Mouse (Mus musculus): Measurements from ENCODE around the gene Lrrfip1. TPM values are rescaled to one million over a fixed set of nuclear protein-coding genes. Genes with fewer than 3 reads are reported as not detected.

The Lrrfip1 gene
- total RNA-seq, 4 experiments from 2014 or later, result 55.4 to 72.1 (median 61.1) TPM

DNA sequence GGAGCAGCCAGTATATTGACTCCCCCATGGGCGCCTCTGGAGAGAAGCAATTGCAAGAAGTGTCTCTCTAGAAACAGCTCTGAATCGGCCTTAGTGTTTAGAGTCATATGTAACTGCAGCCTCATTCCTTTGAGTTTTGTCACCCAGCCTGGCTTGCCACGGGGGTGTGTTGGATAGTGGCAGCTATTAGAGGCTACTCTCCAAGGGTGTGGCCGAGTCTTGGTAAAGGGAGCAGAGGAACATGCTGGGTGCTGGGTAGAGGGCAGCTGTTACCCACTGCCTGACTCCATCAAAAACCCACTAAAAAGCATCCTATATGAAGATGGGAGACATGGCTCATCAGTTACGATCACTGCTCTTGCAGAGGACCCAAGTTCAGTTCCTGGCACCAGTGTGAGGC is 24.7 kb downstream of the Lrrfip1 start:
- no peak for DNase-seq (ENCODE audit: low spot score)

DNA sequence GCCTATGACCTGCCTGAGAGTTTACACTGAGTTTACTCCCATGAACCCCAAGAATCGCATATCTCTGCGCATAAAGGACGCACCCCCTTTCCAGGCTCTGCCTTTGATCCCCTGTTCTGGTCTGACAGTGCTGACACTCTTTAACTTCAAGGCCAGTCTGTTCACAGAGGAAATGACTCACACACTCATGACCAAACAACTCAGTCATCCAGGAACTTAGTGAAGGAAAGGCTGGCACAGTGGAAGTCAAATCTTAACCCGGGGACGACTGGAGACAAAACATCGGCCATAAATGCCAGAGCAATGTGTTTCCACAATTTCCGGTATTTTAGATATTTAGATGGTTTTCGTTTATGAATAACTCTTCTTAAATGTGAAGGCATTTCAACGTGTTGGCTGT is 25.4 kb downstream of the Lrrfip1 start:
- peak; percentile 80 for DNase-seq (ENCODE audit: low spot score)

DNA sequence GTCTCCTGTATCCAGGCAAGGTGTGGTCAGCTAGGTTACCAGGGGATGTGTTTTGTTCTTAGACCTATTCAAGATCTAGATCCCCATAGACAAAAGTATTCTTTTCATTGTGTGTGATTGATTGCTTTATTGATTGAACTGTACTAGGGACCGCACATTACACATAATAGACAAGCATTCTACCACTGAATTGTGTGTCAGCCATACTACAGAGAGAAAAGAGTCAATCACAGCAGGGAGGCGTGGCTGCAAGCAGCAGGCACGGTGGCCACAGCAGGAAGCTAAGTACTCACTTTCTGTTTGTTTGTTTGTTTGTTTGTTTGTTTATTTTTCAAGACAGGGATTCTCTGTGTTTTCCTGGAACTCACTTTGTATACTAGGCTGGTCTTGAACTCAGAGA is 25.9 kb downstream of the Lrrfip1 start:
- no peak for DNase-seq (ENCODE audit: low spot score)

DNA sequence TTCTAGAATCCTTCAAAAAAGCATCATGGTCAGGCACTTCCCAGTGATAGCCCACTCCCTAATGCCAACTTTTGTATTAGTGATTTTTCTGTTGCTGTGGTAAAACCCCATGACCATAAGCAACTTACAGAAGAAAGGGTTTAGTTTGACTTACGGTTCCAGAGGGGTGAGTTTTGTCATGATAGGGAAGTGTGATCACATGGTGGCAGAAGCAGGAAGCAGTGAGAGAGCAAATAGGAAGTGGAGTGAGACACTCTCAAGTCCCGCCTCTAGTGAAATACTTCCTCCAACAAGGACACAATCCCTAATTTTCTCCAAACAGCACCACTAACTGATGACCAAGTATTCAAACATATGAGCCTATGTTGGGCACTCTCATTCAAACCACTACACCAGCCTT is 28.4 kb downstream of the Lrrfip1 start:
- no peak for DNase-seq (ENCODE audit: low spot score)

DNA sequence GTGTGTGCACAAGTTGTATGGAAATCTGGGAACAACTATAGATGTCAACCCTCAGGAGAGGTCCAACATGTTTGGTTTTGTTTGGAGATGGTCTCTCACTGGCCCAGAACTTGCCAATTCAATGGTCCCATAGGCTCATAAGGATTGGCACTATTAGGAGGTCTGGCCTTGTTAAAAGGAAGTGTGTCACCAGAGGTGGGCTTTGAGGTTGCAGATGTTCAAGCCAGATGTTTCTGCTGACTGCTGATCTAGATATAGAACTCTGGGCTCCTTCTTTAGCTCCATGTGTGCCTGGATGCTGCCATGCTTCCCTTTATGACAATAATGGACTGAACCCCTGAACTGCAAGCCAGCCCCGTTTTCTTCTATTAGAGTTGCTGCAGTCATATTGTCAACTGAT is 31.8 kb downstream of the Lrrfip1 start:
- no peak for DNase-seq (ENCODE audit: low spot score)

DNA sequence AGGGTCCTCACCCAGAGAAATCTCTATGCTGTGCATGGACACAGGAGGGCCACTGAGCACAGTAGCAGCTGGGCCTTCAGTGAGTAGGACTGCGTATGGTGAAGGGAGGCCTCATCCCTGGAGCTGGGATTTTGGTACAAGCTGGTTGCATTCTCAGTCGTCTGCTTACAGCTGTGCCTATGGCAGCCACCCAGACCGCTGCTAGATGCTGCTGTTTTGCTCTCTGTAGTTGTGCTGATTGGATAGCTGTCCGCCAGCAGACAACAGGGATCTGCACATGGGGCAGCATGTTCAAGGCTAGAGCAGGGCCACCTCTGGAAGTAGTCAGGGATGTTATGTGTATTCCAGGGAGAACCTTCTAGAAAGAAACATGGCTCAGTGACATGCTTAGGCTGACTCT is 33.0 kb downstream of the Lrrfip1 start:
- DNase-seq (ENCODE audit: low spot score), result no peak

DNA sequence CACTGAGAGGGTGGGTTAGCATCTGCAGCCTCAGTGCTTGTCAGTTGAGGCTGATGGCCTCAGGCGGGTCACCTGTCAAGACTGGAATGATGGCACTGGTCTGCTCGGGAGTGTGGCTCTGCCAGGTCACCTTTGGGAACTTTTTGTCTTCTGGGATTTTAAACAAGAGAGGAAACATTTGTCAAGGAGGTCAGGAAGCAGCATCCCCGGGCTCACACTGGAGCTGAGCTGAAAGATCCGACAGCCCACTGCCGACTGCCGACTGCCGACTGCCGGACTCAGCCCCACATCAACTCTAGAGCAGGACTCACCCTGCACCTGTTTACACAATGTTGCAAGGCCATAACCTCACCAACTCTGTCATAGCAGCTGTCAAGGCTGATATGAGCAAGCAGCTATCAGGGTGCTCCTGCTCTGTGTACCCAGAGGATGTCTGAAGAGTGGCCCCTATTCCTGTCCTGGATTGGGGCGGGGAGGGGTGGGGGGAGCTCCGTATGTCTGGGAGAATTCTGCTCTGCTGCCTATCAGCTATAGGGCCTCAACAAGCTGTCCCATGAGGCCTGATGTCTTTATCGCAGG is 33.9 kb downstream of the Lrrfip1 start:
- DNase-seq (ENCODE audit: low spot score), result no peak

DNA sequence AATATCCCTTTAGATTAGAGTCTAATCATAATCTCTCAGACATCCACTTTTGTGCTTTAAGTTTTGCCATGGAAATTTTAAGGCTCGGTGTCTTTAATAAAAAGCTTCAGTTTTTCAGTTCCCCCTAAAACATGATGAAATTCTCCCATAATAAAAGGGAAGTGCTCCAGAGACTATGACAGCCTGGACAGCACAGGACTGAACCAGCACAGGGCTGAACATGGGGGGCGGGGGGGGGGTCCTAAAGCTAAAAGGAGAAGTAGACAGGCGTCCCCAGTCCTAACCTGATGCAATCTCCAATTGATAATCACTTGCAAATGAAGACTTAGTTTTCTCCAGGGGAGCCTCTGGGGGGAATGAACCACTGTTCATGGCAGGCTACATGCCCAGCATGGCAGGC is 36.0 kb downstream of the Lrrfip1 start:
- DNase-seq (ENCODE audit: low spot score), result no peak

DNA sequence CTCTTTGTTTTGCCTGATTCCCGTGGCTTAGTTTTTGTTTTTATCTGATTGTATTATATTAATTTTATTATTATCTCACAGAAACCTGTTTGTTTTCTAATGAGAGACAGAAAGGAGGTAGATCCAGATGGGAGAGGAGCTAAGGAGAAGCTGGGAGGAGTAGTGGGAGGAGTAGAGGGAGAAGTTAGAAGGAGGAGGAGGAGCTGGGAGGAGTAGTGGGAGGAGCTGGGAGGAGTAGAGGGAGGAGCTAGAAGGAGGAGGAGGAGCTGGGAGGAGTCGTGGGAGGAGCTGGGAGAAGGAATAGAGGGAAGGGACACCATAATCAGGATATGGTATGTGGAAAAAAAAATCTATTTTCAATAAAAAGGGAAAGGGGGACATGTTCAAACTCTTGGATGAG is 36.7 kb downstream of the Lrrfip1 start:
- no peak for DNase-seq (ENCODE audit: low spot score)

DNA sequence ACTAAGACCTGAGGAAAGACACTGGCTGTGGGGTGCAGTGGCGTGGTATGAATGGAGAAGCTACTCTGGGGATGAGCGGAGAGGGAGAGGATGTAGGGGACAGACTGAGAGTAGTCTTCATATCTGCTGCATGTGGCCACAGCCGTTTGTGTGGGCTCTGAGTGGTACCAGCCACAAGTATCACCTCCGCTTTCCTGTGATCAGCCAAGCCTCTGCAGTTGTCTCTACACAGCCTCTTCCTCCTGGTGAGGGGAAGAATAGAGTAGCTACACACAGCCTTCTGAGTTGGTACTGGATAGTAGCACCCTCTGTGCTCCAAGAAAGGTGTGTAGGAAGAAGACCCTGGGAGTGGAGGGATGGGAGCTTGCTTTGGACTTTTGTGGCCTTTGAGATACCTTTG is 38.7 kb downstream of the Lrrfip1 start:
- no peak for DNase-seq (ENCODE audit: low spot score)

DNA sequence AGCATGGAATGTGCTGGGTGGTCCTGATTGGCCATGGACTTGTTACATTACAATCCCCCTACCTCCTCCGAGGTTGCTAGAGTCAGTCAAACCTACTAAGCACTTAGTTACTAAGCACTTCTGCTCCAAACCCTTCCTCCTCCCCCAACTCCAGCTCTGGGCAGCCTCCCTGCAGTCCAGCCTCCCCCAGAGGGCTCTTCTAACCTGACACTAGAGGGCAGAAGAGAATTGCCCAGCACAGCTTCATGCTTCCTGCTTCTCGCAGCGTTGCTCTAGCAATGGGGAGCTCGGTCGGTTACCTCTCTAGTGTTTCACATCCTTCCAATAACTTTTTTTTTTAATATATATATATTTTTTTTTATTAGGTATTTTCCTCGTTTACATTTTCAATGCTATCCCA is 39.5 kb downstream of the Lrrfip1 start:
- no peak for DNase-seq (ENCODE audit: low spot score)

DNA sequence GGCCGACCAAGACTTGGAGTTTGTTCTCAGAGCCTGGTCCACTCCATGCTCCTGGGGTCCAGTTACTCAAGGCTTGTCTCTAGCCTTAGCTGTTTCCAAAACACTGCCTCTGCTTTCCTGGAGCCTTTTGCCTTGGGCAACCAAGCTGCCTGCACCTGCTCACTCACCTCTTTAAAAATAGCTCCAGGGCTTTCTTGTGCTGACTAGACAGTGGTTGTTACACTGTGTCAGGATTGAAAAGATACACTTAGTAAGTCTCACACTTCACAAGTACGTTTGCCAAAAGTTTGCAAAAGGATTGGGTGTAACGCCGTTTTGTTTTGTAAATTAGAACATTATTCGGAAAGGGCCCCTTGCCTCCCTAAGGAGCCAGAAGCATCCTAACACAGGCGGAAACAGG is 40.0 kb downstream of the Lrrfip1 start:
- DNase-seq (ENCODE audit: low spot score), result no peak

DNA sequence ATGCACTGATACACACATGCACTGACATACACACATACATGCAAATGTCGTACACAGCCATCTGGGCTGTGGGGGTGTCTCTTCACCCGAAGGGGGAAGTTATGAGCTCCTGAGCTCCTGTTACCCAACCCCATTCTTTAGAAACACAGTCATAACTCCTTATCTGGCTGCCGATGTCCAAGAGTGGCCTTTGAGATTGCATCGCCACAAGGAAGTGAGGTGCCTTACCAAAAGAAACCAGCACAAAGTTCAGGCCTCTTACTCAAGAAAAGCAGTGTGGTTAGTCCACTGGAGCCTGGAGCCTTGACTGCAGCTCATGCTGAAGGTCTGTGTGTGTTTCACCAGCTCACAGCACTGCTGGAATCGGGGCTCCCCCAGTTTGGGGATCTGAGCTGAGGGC is 43.1 kb downstream of the Lrrfip1 start:
- no peak for DNase-seq (ENCODE audit: low spot score)

DNA sequence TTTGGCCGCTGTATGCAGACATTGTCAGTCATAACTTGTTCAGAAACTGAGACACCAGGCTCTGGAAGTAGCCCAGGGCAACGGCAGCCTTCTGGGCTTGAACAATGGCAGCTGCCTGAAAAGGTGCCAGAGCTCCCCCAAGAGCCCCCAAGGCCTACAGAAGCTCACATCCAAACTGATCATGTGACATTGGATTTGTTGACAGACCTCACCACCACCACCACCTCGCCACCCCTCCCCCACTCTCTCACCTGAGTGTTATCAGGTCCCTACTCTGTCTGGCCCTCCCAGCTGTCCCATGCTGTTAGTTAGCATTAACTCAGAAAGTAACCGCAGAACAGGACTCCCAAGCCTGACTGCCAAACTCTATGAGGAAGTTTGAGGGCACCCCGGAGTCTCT is 44.7 kb downstream of the Lrrfip1 start:
- DNase-seq (ENCODE audit: low spot score), result no peak

DNA sequence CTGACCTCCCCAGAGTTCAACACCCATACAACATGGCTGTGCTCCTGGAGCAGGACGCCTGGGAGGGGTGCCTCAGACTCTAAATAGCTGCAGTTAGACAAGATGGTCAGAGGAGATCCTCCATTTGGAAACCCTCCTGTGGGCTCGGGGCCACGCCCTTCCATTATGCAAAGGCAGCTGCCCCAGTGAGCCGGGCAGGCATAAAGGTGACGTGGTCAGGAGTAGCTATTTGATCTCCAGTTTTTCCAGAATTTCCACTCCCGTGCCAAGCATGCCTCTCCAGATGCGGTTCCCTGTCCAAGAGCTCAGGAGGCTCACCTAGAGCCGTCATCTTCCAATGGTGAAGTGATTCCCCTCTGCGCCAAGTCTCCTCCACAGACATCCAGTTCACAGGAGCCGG is 45.6 kb downstream of the Lrrfip1 start:
- DNase-seq (ENCODE audit: low spot score), result no peak

DNA sequence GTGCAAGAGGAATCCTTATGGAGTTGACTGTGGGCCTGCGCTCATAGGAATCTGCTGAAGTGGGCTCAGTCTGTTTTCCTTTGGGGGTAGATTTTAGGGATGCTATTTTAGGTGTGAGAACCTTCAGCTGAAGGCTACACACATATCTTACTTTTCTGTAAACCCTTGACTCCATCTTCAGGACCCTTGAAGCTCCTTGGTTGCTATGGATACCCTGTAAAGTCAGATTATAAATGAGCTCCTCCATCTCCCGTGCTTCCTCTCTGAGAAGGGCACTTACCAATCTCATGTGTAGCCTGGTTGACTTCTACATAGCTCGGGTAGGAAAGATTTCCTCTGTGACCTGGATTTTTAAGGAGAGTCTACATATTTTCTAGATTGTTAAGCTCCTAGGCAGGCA is 46.1 kb downstream of the Lrrfip1 start:
- DNase-seq (ENCODE audit: low spot score), result no peak

DNA sequence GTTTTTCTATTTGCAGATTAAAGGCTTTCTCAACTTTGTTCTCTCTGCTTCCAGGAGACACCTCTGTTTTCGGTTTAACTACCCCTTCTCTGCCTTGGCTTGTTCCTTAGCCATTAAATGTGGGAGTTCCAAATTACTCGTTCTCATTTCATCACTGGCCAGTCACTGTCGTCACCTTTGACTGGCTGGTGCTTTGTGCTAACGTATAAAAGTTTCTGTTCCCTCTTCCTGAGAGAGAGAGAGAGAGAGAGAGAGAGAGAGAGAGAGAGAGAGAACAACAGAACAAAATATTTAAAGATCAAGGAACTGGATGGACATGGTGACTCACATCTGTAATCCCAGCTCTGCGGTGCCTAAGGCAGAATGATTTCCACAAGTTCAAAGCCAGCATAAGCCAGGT is 47.7 kb downstream of the Lrrfip1 start:
- DNase-seq (ENCODE audit: low spot score), result no peak

DNA sequence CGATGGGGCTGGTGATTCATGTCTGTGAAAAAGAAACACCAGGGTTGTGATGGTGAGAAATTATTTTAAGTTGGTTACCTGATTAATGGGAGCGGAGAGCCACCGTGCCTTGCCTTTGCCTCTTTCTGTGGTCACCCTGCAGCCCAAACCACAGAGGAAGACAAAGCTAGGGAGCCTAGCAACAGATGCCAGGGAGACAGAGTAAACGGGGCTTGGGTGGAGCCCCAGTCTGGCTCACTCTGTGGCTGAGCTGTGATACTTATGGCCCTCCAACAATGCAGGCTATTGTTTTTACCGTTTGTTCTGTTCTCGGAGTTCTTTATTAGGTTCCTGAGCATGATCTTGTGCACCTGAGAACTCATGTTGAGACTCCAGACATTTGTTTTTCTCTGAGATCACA is 50.8 kb downstream of the Lrrfip1 start:
- DNase-seq (ENCODE audit: low spot score), result no peak

DNA sequence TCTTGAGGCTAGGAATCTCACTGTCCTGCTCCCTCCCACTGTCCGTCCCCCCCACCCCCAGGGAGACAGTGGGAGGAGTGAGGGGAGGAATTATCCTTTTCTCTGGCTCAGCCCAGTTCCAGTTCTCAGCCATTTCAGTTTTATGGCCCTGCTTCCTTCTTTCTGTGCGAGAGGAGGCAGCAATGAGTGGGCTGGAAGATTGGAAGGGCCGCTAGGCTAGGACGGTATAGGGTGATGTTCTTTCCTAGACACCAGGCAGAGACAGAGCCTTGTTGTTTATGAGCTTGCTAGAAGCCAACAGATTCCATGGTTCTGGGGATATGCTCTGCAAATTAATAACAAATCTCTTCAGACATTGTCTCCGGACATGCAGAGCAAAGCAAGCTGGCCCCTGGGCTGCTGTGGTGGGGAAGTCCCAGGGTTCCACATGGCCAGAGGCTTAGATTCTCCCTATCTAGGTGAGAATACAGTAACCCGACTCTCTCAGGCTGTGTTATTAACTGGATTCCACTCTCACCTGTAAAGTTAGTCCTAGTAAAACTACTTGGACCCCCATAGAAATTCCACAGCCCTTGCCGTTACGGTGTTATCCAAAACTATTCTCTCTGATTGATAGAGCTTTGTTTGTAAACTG is 53.0 kb downstream of the Lrrfip1 start:
- no peak for DNase-seq (ENCODE audit: low spot score)

DNA sequence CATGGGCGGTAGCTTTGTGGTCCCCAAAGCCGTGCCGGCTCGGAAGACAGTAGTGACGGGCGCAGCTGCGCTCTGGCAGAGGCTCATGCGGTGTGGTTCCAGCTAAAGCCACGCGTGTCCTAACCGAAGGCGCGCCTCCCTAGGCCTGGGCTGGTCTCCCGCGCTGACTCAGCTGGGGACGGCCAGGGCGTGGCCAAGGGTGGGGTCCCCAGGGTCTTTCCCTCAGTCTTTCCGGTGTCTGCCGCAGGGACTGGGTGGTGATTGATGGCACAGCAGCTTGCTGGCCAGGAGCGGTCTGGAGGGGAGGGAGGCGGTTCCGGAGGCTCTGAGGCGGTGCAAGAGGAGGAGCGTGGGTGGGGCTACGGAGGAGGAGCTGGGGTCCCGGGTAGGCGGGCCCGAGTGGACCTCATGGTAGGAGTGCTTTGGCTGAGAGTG is 54.2 kb downstream of the Lrrfip1 start:
- peak; percentile 96 for DNase-seq (ENCODE audit: low spot score)

DNA sequence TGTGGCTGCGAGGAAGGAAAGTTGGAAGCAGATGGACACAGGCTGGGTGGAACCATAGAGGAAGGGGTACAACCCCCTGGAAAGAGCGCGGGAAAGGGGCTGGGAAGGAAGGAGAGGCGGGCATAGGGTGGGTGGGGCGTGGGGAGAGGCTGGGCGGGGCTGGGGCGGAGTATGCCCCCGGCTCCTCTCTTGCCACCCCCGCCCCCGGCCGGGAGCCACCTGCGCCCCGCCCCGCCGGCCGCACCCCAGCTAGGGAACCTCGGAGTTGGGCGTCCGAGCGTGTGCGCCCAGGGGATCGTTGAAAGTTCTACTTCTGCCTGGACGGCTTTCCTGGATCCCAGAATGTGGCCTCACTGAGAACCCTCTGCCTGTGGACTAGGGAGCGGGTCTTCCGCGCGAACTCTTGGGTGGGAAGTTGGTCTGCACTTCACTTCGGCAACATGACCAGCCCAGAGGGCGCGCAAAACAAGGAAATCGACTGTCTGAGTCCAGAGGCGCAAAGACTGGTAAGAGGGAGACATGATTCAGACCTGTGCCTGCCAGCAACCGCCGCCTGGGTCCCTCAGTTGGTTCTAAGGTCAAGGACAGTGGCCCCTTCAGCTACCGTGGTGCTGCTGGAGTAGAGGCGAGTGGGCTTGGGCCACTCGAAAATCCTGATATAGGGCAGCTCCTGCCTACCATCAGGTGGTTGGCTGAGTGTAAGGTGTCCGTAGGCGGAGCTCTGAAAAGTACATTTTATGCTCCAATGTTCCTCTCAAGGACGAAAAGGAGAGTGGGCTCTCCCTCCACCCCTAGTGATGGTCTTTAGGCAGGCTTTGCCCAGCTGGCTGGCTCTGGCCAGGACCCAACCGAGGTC is 54.9 kb downstream of the Lrrfip1 start:
- peak; percentile 55 for DNase-seq (ENCODE audit: low spot score)

DNA sequence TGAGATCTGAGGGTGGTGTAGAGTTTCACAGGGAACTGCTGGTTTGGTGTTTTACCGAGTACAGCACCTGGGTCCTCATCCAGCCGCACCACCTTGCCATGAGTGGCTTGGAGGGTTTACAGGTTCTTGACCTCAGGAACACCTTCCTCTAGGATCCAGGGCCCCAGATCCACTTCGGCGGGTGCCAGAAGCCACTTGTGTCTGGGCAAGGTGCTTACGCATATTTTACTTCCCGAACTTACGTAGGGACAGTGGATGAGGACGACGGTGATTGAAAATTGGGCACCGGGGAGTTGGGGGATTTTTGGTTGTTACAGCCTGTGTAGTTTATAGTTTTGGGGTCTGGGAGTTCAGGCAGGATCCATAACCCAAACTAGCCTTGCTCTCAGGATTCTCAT is 55.5 kb downstream of the Lrrfip1 start:
- DNase-seq (ENCODE audit: low spot score), result no peak

DNA sequence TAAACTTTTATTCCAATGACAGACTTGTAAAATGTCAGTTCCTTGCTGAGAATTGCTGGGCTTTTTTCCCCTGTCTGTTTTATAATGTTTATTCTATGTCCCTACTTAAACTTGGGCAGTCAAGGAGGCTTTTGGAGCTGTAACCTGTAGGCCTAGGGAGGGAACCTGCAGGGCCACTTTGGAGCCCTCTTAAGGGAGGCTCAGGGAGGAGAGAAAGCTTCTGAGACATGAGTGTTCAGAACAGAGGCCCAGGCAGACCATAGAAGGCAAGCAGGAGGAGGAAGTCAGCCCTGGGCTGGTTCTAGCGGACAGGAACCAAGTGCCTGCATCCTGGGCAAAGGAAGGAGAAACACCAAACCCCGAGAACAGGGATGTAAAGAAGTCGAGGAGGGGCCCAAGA is 56.3 kb downstream of the Lrrfip1 start:
- no peak for DNase-seq (ENCODE audit: low spot score)
